Mouse (Mus musculus) heart, embryonic 14.5 days (tissue): ENCODE measurements around the gene Slc1a6. TPM values are rescaled to one million over a fixed set of nuclear protein-coding genes. Genes with fewer than 3 reads are reported as not detected.

Experiments used
- ATAC-seq: fragments of 200-750 bp; cut with Nextera tagmentation; 2 replicates; pipeline ENCODE4 v1.8.0; 2017; ENCODE audit warnings: low read depth, moderate TSS enrichment; ENCODE audit not compliant: insufficient number of reproducible peaks, insufficient read depth, low FRiP score
- H3K27ac ChIP-seq, 2 experiments: fragments of 200-500 bp in 1 of 2; fragments of 300-500 bp in 1 of 2; sonication (generic) in 1 of 2; replicated peaks in 1 of 2; 2 replicates each; pipeline ENCODE4 v1.5.1; 2012 to 2014; ENCODE audit warnings: low read depth in 2 of 2, low read length in 2 of 2, control low read depth in 1 of 2, mild to moderate bottlenecking in 1 of 2, mixed read lengths in 1 of 2; ENCODE audit not compliant: control insufficient read depth in 1 of 2, insufficient read depth in 1 of 2
- H3K27me3 ChIP-seq: fragments of 300-500 bp; sonication (generic); 2 replicates; pipeline ENCODE4 v1.6.1; 2014; ENCODE audit warnings: mild to moderate bottlenecking, low read length, control low read depth; ENCODE audit not compliant: control insufficient read depth, insufficient read depth
- H3K36me3 ChIP-seq: fragments of 300-500 bp; sonication (generic); 2 replicates; pipeline ENCODE4 v1.6.1; 2014; ENCODE audit warnings: mild to moderate bottlenecking, control low read depth, low read length, mixed read lengths; ENCODE audit not compliant: control insufficient read depth, insufficient read depth
- H3K4me1 ChIP-seq, 2 experiments: fragments of 200-500 bp in 1 of 2; fragments of 300-500 bp in 1 of 2; sonication (generic) in 1 of 2; 2 replicates each; pipeline ENCODE4 v1.6.1; 2012 to 2014; ENCODE audit warnings: low read length in 2 of 2, control low read depth in 1 of 2, mixed read lengths in 1 of 2; ENCODE audit not compliant: control insufficient read depth in 2 of 2, insufficient read depth in 2 of 2
- H3K4me2 ChIP-seq: fragments of 300-500 bp; sonication (generic); 2 replicates; pipeline ENCODE4 v1.6.1; 2014; ENCODE audit warnings: mild to moderate bottlenecking, low read length
- H3K4me3 ChIP-seq, 2 experiments: fragments of 200-500 bp in 1 of 2; fragments of 300-500 bp in 1 of 2; sonication (generic) in 1 of 2; 2 replicates each; pipeline ENCODE4 v1.5.1; 2012 to 2014; ENCODE audit warnings: low read length in 2 of 2, mild to moderate bottlenecking in 2 of 2, control low read depth in 1 of 2, low read depth in 1 of 2, moderate library complexity in 1 of 2; ENCODE audit not compliant: control insufficient read depth in 1 of 2, insufficient read depth in 1 of 2
- H3K9ac ChIP-seq: fragments of 300-500 bp; sonication (generic); 2 replicates; pipeline ENCODE4 v1.6.1; 2014; ENCODE audit warnings: mild to moderate bottlenecking, low read length
- H3K9me3 ChIP-seq: fragments of 300-500 bp; sonication (generic); 2 replicates; pipeline ENCODE4 v1.6.1; 2016; ENCODE audit warnings: low read length, control low read depth; ENCODE audit not compliant: control insufficient read depth
- WGBS: fragments of 180-500 bp; shearing (Covaris S2); extraction: QIAGEN DNeasy Blood & Tissue Kit; methylation state at CpG from one replicate; pipeline ENCODE4 v1.1.7; 2014; 5-methylcytosine and 5-hydroxymethylcytosine counted together
- polyA plus RNA-seq: library from polyadenylated mRNA; unstranded; fragments of >200 nt; fragmentation: Nextera tagmentation; extraction: Ambion mirVana; gene quantifications from 2 replicates; pipeline ENCODE4 v1.2.1, GENCODE M21; 2014

Slc1a6 gene
- polyA plus RNA-seq, 1 experiment from 2014 or later: 0.16 TPM

GRCm38 (mm10) chr10:78752452-78753191 lies 27.7 kb upstream of the Slc1a6 start, which contains the start of gene Ccdc105:
TSS of gene Ccdc105 (minus strand) at chr10:78753065.
- Histone ChIP-seq H3K4me1 (peaks cover under 1 to 6% of the 10 kb centered on the region in 2 experiments; a peak in 3 of 4 replicates), H3K36me3 (no peaks in the 10 kb centered on the region), H3K27ac (no peak within 1 kb of the TSS), H3K4me2 (peak within 1 kb of the TSS; percentile 82), H3K4me3 (peak within 1 kb of the TSS; percentile 55 to 61), H3K9me3 (no peaks in the 10 kb centered on the region), H3K9ac (peak within 1 kb of the TSS; percentile 70), H3K27me3 (peaks cover 12% of the 10 kb centered on the region)
- peak; percentile 74 for ATAC-seq
- 1% methylated on average over 61 of the region's 61 CpGs for WGBS

DNA sequence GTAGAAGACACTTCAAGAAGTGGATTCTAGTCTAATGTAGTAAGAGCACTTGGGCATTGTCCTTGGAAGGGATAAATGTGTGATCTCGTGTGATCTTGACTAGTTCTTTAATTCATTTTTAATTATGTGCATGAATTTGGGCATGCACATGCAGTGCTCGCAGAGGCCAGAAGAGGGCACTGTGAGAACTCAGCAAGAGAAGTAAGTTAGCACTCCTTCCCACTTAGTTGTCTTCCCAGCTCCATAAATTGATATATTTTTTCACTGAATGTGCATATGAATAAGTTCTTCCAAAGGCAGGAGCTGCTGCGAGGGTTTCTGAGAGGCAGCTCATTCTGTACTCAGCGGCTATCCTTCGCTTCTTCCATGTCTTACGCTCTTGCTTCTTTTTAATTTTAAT lies 24.3 kb upstream of the Slc1a6 start:
- WGBS: 41% methylated on average over 6 of the region's 6 CpGs
- Histone ChIP-seq H3K27me3 (peaks cover 9% of the 10 kb centered on the region; the same call in 1 of the 2 replicates), H3K36me3 (no peaks in the 10 kb centered on the region), H3K4me2 (no peak overlapping the region), H3K4me1 (peaks cover 0 to 6% of the 10 kb centered on the region in 2 experiments; a peak in 2 of 4 replicates), H3K9me3 (no peaks in the 10 kb centered on the region), H3K4me3 (no peak overlapping the region), H3K27ac (no peak overlapping the region), H3K9ac (no peak overlapping the region)
- ATAC-seq: no peak

GRCm38 (mm10) chr10:78765570-78765969 lies 14.7 kb upstream of the Slc1a6 start:
- H3K4me2 ChIP-seq: no peak overlapping the region
- no peak for ATAC-seq
- H3K4me1 ChIP-seq: no peaks in the 10 kb centered on the region
- H3K27ac ChIP-seq: no peak overlapping the region
- H3K9me3 ChIP-seq: peaks cover 4% of the 10 kb centered on the region
- H3K4me3 ChIP-seq: no peak overlapping the region
- no peak overlapping the region for H3K9ac ChIP-seq
- WGBS: 58% methylated on average over 1 of the region's 1 CpGs
- no peaks in the 10 kb centered on the region for H3K27me3 ChIP-seq
- H3K36me3 ChIP-seq: no peaks in the 10 kb centered on the region

- Histone ChIP-seq H3K36me3 (no peaks in the 10 kb centered on the region), H3K4me2 (no peak overlapping the region), H3K9me3 (no peaks in the 10 kb centered on the region), H3K27me3 (0 out of 2 replicates have a peak, but pooled peaks cover 5% of the 10 kb centered on the region), H3K9ac (no peak overlapping the region), H3K4me1 (no peaks in the 10 kb centered on the region), H3K4me3 (no peak overlapping the region), H3K27ac (no peak overlapping the region)
- 53% methylated on average over 4 of the region's 4 CpGs for WGBS
- ATAC-seq: no peak
Measured at GRCm38 (mm10) chr10:78775830-78776229, 4.5 kb upstream of the Slc1a6 start.

GRCm38 (mm10) chr10:78779527-78779926 lies 769 bp upstream of the Slc1a6 start:
- ATAC-seq: no peak

GRCm38 (mm10) chr10:78787566-78788087 lies 7.3 kb downstream of the Slc1a6 start:
- Histone ChIP-seq H3K4me3 (peak overlapping the region; percentile 42 to 54), H3K4me2 (peak overlapping the region; percentile 68), H3K27me3 (no peaks in the 10 kb centered on the region), H3K9me3 (no peaks in the 10 kb centered on the region), H3K36me3 (no peaks in the 10 kb centered on the region), H3K4me1 (peaks cover 0 to 2% of the 10 kb centered on the region in 2 experiments; a peak in 2 of 4 replicates), H3K9ac (peak overlapping the region; percentile 69), H3K27ac (no peak overlapping the region)
- ATAC-seq: peak; percentile 77
- WGBS: 6% methylated on average over 22 of the region's 22 CpGs

More at GRCm38 (mm10) chr10:78779527-78779926, 769 bp upstream of the Slc1a6 start:
- H3K9me3 ChIP-seq: no peaks in the 10 kb centered on the region
- peak overlapping the region; percentile 57 for H3K9ac ChIP-seq
- 0 out of 2 replicates have a peak, but pooled peaks cover 5% of the 10 kb centered on the region for H3K27me3 ChIP-seq
- peak overlapping the region; percentile 52 to 53 for H3K4me3 ChIP-seq
- H3K4me1 ChIP-seq: no peaks in the 10 kb centered on the region
- 65% methylated on average over 9 of the region's 9 CpGs for WGBS
- H3K27ac ChIP-seq: no peak overlapping the region
- H3K36me3 ChIP-seq: no peaks in the 10 kb centered on the region
- peak overlapping the region; percentile 91 for H3K4me2 ChIP-seq

DNA sequence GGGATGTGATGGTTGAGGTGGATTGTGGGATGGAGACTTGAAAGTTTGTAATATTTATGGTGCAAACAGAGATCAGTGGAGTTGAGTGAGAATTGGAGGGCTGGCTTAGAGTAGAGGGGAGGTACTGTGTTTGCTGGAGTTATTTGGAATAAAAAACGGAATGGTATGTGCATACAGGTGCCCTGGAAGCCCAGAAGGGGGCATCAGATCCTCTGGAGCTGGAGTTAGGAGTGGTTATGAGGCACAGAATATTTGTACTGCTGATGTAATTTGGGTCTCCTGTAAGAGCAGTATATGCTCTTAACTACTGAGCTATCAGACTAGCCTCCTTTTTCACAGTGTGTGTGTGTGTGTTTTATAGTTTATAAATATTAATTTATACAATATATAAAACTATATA lies 10.3 kb downstream of the Slc1a6 start:
- Histone ChIP-seq H3K27ac (no peak overlapping the region), H3K9me3 (no peaks in the 10 kb centered on the region), H3K4me3 (no peak overlapping the region), H3K4me2 (no peak overlapping the region), H3K36me3 (no peaks in the 10 kb centered on the region), H3K27me3 (no peaks in the 10 kb centered on the region), H3K9ac (no peak overlapping the region), H3K4me1 (peaks cover 0 to 2% of the 10 kb centered on the region in 2 experiments; a peak in 2 of 4 replicates)
- 28% methylated on average over 1 of the region's 1 CpGs for WGBS
- no peak for ATAC-seq
